Mouse (Mus musculus) layer of hippocampus, adult 9-10 months (tissue): Measurements from ENCODE around the gene 4933428M09Rik.
"Not testable (repeated sequence)": the region's sequence is repeated elsewhere in the genome, so short reads cannot be mapped to it uniquely, and the experiment has no call there.

Experiments used
- DNase-seq: peaks from one replicate; pipeline ENCODE4 v3.0.0; 2022; ENCODE audit warnings: low spot score

Gene 4933428M09Rik

GRCm38 (mm10) chrX:139178928-139179327 lies at the start of gene 4933428M09Rik:
Gene 4933428M09Rik, plus strand, starts transcription at chrX:139179228.
- no peak for DNase-seq

- no peak for DNase-seq
These were observed 45.0 kb upstream of the 4933428M09Rik start for GRCm38 (mm10) chrX:139134031-139134430.

DNA sequence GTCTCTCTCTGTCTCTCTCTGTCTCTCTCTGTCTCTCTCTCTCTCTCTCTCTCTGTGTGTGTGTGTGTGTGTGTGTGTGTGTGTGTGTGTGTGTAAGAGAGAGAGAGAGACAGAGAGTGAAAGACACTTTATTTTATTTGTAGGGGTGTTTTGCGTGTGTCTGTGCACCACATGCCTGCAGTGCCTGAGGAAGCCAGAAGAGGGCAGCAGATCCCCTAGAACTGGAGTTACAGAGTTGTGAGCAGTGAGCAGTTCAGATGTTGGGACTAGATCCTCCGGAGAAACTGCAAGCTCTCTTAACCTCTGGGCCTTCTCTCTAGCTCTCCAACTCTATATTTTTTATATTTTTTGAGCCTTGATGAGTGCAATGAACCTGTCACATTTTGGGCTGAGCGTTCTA lies 12.5 kb downstream of the 4933428M09Rik start:
- DNase-seq: not testable (repeated sequence)

- DNase-seq: no peak
These were observed 15.7 kb downstream of the 4933428M09Rik start for GRCm38 (mm10) chrX:139194572-139195279.

DNA sequence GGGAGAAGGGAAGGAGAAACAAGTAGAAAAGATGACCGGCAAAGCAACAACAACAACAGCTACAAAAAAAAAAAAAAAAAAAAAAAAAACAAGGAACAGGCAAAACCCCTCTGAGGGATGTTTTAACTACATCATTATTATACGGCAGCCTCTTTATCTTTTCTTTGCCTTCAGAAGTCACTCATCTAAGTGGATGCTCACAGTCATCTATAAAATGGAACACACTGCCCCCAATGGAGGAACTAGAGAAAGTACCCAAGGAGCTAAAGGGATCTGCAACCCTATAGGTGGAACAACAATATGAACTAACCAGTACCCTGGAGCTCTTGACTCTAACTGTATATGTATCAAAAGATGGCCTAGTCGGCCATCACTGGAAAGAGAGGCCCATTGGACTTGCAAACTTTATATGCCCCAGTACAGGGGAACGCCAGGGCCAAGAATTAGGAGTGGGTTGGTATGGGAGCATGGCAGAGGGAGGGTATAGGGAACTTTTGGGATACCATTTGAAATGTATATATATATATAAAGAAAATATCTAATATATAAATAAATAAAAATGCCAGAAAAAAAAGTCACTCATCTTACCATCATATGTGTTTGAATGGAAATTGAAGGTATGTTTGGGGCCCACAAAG lies 30.3 kb downstream of the 4933428M09Rik start:
- DNase-seq: not testable (repeated sequence)

DNA sequence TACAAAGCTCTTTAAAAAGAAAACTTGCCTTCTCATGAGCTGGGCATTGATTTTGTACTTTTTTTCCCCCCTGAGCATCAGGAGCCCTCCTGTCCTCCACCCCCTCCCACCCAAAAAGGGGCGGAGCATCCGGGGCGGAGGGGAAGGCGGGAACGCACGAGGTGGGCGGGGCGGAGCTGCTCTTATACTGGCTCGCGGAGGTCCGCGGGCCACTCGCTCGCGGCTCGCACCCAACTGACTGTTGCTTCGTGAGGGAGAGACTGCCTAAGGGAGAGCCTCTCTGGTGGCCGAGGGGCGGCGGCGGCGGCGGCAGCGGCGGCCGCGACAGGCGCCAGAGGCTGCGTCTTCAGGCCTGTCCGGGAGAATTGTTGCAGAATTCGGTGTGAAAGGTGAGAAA lies 30.8 kb downstream of the 4933428M09Rik start, which contains the start of gene Mum1l1:
Mum1l1 (plus strand) TSS at position 214 of the 397 bp plus-strand sequence.
- no peak for DNase-seq

- DNase-seq: no peak
These were observed 35.7 kb downstream of the 4933428M09Rik start for GRCm38 (mm10) chrX:139214765-139215164.

- no peak for DNase-seq
These were observed 37.4 kb downstream of the 4933428M09Rik start for GRCm38 (mm10) chrX:139216409-139216808.

DNA sequence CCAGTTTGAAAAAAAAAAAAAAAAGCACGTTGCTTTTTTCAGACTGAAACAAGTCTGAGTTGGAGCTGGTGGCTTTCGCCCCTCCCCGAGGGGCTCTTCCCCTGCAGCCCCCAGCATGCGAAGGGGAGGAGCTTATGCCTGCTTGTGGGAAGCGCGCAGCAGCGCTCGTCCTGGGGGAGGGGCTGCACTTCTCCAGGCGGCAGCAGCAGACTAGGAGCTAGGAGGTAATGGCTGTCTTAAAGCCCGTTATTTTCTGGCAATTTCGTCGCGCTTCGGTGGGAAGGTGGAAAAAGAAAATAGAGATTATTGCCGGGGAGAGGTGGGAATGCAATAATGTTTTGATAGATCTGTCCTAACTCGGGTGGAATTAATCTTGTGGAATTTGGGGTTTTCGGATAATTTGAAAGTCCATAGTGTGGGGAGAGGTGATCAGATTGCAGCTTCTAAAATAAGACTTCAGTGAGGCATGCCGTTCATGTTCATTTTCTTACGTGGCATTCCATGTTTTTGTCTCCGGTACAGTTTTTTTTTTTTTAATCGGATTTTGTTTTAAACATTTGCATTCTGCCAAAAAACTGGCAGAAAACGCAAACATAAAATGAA lies 38.1 kb downstream of the 4933428M09Rik start:
- DNase-seq: peak; percentile 7

GRCm38 (mm10) chrX:139217776-139218175 lies 38.7 kb downstream of the 4933428M09Rik start:
- no peak for DNase-seq

GRCm38 (mm10) chrX:139219017-139219416 lies 40.0 kb downstream of the 4933428M09Rik start:
- peak; percentile 20 for DNase-seq

- DNase-seq: no peak
These were observed 41.8 kb downstream of the 4933428M09Rik start for GRCm38 (mm10) chrX:139220830-139221229.

DNA sequence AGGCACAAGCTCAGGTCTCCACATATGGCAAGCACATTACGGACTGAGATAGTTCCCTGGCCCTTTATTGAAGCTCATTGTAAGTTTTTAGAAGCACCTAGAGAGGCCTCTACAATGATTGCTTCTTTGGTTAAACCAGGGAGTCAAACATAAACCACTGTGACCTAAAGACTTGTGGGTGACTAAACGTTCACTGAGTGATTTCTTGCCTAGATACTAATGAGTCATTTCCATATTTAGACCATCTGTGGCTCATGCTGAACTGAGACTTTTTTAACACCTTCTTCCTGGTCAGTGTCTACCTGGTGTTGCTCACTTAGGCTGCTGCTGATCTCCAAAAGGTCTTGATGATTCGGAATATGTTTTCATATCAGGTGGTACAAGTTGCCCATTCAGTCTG lies 42.9 kb downstream of the 4933428M09Rik start:
- no peak for DNase-seq
